Mouse (Mus musculus) embryonic stem cell, embryonic (primary cell): Measurements from ENCODE around the gene Rnf185.

ENCODE experiments used
- CTCF ChIA-PET, 4 experiments: fragments of 300-600 bp in 2 of 4; fragments of 350-600 bp in 2 of 4; sonication (Branson Sonifier 250); formaldehyde crosslinking; loops; one replicate each; lab custom pipeline; 2022; ENCODE audit warnings: inconsistent platforms in 2 of 4; lab: Charles Lee
- POLR2A ChIA-PET, 4 experiments: fragments of 300-600 bp in 2 of 4; fragments of 350-600 bp in 2 of 4; sonication (Branson Sonifier 250); formaldehyde crosslinking; loops; one replicate each; lab custom pipeline; 2022; ENCODE audit warnings: antibody characterized with exemption in 4 of 4, inconsistent platforms in 1 of 4; lab: Charles Lee

The Rnf185 gene

DNA sequence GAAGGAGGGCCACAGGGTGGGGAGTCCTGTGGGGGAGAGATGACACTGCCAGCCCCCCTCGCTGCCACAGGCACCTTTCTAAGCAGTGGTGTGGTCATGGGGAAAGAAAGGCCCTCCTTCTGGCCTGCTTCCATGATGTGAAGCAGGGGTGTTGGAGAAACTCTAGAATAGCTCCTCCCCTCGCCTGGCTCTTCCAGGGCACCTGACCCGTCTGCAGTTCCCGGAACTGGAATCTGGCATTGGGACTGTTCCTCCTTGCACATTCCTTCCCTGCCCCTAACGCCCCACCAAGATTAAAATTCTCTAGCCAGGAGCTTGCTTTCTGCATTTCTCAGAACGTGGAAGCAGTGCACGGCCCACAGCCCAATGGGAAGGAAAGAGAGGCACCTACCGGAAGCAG is 59.6 kb downstream of the Rnf185 start:
- ChIA-PET CTCF (interaction anchor here in 3 of 4 experiments (1.1 to 1.6 kb wide), 4 partner anchors 9 to 79 kb away, joined by 3 to 4 read pairs (median 3); no protein-coding TSS in a partner anchor), POLR2A (interaction anchor here (0.6 to 9.0 kb wide), 30 partner anchors 9 to 256 kb away, joined by 3 to 93 read pairs (median 6); partner anchors contain the start of genes Drg1 (in 1 of the 4), Limk2 (in 1 of the 4), Morc2a (in 1 of the 4) and Pik3ip1 (in 1 of the 4))

DNA sequence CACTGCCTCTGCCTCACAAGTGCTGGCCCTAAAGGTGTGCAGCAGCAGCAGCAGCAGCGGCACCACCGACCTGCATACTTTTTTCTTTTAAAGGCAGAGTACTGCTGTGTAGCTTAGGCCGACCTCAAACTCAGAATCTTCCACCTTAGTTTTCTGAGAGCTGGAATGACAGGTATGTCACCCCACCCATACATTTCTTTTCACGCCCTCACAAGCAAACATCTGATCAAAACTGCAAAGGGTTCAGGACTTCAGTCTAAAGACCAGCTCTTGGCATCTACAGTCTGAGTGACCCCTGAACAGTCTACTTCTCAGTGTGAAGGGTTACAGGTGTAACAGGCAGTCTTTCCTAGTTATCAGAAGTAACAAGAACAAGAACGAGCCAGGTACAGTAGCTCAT is 61.4 kb downstream of the Rnf185 start:
- ChIA-PET POLR2A (interaction anchor here (0.6 to 9.0 kb wide), 49 partner anchors 9 to 598 kb away, joined by 3 to 93 read pairs (median 5); partner anchors contain the start of genes Rnf185 (in 3 of the 4), Drg1 (in 1 of the 4), Limk2 (in 1 of the 4) and Morc2a (in 1 of the 4)), CTCF (interaction anchor here (0.5 to 1.9 kb wide), 12 partner anchors 9 to 880 kb away, joined by 3 to 6 read pairs (median 4); partner anchors contain the start of genes Limk2 (in 1 of the 4) and Selenom (in 1 of the 4))

DNA sequence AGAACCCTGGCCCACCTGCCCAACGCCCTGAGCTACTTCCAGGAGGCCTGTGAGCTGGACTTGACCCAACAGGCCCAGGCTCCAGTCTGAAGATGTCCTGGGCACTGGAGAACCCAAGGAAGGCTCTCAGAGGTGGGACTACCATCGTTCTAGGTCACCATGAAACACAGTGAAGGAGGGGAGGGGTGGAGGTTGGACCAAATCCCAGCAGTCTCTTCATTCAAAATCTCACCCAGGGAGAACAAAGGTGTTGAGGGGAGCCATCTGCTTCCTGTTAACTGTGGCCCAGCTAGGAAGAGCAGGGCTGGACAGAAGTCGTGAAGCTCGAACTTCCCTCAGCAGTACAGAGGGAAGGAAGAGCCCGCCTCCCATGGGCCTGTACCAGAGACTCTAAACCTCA is 62.2 kb downstream of the Rnf185 start:
- ChIA-PET CTCF (interaction anchor here in 2 of 4 experiments (1.0 to 1.9 kb wide), 8 partner anchors 8 to 125 kb away, joined by 3 to 6 read pairs (median 4); partner anchors contain the start of genes Limk2 (in 1 of the 2) and Selenom (in 1 of the 2)), POLR2A (interaction anchor here (0.8 to 9.0 kb wide), 33 partner anchors 8 to 130 kb away, joined by 3 to 93 read pairs (median 6); partner anchors contain the start of genes Rnf185 (in 3 of the 4), Drg1 (in 2 of the 4), Limk2 (in 1 of the 4) and Patz1 (in 1 of the 4))

- ChIA-PET CTCF (interaction anchor here (0.6 to 2.0 kb wide), 34 partner anchors 8 to 132 kb away, joined by 3 to 12 read pairs (median 4); partner anchors contain the start of genes Limk2 (in 1 of the 4), Patz1 (in 1 of the 4), Pik3ip1 (in 1 of the 4) and Selenom (in 1 of the 4)), POLR2A (interaction anchor here (0.5 to 9.0 kb wide), 30 partner anchors 8 to 146 kb away, joined by 3 to 93 read pairs (median 4); partner anchors contain the start of genes Drg1 (in 1 of the 4), Rnf185 (in 1 of the 4) and Selenom (in 1 of the 4))
These were observed 64.5 kb downstream of the Rnf185 start for GRCm38 (mm10) chr11:3387482-3388196.

- CTCF ChIA-PET = interaction anchor here (0.5 to 2.0 kb wide), 41 partner anchors 9 to 522 kb away, joined by 3 to 12 read pairs (median 4); partner anchors contain the start of genes Limk2 (in 1 of the 4), Patz1 (in 1 of the 4), Pik3ip1 (in 1 of the 4) and Selenom (in 1 of the 4)
These were observed 65.2 kb downstream of the Rnf185 start for GRCm38 (mm10) chr11:3386941-3387368.

GRCm38 (mm10) chr11:3382602-3383594 is 69.3 kb downstream of the Rnf185 start:
- ChIA-PET POLR2A (interaction anchor here (0.6 to 4.4 kb wide), 15 partner anchors 8 to 266 kb away, joined by 3 to 31 read pairs (median 3); partner anchors contain the start of gene Patz1 (in 1 of the 4)), CTCF (interaction anchor here in 3 of 4 experiments (0.5 to 2.2 kb wide), 10 partner anchors 9 to 1684 kb away, joined by 3 to 10 read pairs (median 3); no protein-coding TSS in a partner anchor)

More at GRCm38 (mm10) chr11:3386941-3387368, 65.2 kb downstream of the Rnf185 start:
- POLR2A ChIA-PET = interaction anchor here in 3 of 4 experiments (0.6 to 9.0 kb wide), 30 partner anchors 9 to 146 kb away, joined by 3 to 93 read pairs (median 4); partner anchors contain the start of genes Limk2 (in 1 of the 3), Rnf185 (in 1 of the 3) and Selenom (in 1 of the 3)

DNA sequence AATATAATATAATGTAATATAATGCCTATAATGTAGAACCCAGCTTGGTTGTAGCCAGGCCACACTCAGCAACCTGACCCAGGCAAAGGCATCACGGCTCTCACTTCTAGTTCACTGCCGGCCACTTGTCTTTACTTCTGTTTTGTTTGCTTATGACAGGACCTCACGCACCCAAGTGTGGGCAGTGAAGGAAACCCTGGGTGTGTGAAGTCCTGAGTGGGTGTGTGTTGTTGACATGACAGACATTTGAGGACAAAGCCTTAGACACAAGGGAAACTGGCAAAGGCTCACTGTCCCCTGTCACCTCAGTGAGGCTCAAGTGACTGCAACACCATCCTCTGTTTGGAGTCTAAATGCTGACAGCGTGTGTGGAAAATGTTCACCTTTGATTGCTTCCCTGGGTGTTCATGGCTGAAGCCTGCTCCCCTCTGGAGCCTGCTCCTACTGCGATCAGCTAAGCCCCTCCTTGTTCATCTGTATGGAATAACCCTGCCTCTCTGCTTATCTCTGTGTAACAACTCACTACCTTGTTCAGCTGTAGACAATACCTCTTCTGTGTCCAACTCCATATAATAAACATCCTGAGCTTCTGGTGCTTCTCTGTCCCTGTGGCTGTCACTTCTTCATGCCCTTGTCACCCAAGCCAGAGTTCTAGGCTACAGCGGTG is 70.9 kb downstream of the Rnf185 start:
- CTCF ChIA-PET = interaction anchor here in 2 of 4 experiments (0.8 to 2.2 kb wide), 5 partner anchors 9 to 34 kb away, joined by 3 to 7 read pairs (median 3); no protein-coding TSS in a partner anchor
- POLR2A ChIA-PET = interaction anchor here (0.6 to 4.4 kb wide), 12 partner anchors 9 to 268 kb away, joined by 3 to 31 read pairs (median 3); partner anchors contain the start of gene Morc2a (in 1 of the 4)

GRCm38 (mm10) chr11:3379427-3379826 is 72.7 kb downstream of the Rnf185 start:
- CTCF ChIA-PET = no interaction called here
- POLR2A ChIA-PET = interaction anchor here in 2 of 4 experiments (1.0 to 1.7 kb wide), 3 partner anchors 13 to 73 kb away, joined by 4 to 5 read pairs (median 4); partner anchors contain the start of gene Rnf185 (in 1 of the 2)

DNA sequence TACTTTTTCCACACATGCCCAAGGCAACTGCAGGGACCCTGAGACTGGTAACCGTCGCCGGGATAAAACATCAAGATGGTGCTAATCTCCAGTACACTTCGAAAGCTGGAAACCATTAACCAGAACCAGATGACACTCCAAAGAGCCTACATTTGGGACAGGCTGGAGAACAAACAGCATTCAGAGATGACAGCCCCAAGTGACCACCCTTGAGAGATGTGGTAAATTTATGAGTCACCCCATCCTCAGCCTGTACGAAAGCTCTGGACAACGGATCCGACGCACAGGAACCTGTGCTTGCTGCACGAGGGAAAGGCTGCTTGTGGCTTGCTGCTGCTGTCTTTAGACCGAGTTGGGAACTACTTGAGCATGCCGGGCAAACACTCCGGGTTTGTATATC is 77.4 kb downstream of the Rnf185 start:
- CTCF ChIA-PET = interaction anchor here in 3 of 4 experiments (0.5 to 2.2 kb wide), 10 partner anchors 7 to 1459 kb away, joined by 3 to 13 read pairs (median 3); no protein-coding TSS in a partner anchor
- POLR2A ChIA-PET = interaction anchor here (0.5 to 5.2 kb wide), 22 partner anchors 9 to 375 kb away, joined by 3 to 29 read pairs (median 5); partner anchors contain the start of gene Drg1 (in 1 of the 4)

DNA sequence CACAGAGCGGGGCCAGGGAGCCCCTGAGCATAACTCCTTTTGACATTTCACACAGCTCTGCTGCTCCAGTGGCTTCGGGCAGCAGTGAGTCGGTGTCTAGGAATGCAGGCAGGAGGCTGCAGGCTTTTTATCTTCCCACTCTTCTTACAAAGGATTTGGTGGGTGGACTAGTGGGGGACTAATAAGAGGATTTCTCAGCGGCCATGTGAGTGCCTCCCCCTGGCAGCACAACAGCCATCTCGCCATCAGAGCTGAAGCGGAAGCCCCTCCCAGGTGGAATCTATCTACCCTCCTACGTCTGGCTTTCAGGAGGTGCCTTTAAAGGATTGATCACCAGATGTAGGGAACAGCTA is 77.9 kb downstream of the Rnf185 start:
- POLR2A ChIA-PET = interaction anchor here in 3 of 4 experiments (0.5 to 5.2 kb wide), 26 partner anchors 8 to 376 kb away, joined by 3 to 29 read pairs (median 5); partner anchors contain the start of gene Drg1 (in 1 of the 3)
- CTCF ChIA-PET = interaction anchor here in 3 of 4 experiments (0.5 to 2.2 kb wide), 8 partner anchors 8 to 1459 kb away, joined by 3 to 13 read pairs (median 3); no protein-coding TSS in a partner anchor

DNA sequence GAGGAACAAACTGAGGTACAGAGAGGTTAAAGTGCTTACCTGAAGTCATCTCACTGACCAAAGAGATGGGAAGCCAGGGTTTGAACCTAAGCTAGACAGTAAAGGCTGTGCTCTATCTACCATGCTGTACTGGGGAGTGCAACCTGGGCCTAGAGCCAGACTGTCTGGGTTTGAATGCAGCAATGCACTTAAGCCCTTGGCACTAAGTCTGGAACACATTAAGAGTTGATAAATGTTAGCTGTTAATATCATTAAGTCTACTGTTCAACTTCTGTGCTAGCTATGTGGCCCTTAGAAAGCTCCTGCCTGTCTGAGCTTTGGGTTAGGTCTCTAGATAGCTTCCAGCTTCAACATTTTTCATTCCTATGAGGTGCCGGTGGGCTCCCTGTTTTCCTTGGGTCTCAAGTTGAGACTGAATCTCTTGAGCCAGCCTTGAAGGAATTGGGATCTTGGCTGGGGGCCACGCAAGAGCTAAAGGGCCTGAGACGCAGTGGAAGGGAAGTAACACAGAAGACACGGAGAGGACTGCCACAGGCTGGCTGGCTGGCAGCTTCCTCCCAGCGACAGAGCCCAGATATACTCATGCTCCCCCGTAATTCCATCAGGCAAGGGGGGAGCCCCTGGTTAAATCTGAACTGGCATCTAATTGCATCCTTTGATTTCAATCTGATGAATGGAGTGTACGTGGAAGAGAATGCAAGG is 78.4 kb downstream of the Rnf185 start:
- POLR2A ChIA-PET = interaction anchor here (0.7 to 5.2 kb wide), 24 partner anchors 8 to 139 kb away, joined by 3 to 29 read pairs (median 5); partner anchors contain the start of genes Drg1 (in 1 of the 4) and Limk2 (in 1 of the 4)

GRCm38 (mm10) chr11:3371599-3372295 is 80.4 kb downstream of the Rnf185 start:
- POLR2A ChIA-PET = interaction anchor here (0.6 to 15.7 kb wide), 57 partner anchors 9 to 524 kb away, joined by 3 to 216 read pairs (median 5); partner anchors contain the start of genes Drg1 (in 3 of the 4), Morc2a (in 2 of the 4), Pik3ip1 (in 2 of the 4) and Rnf185 (in 2 of the 4)
- CTCF ChIA-PET = interaction anchor here (0.6 to 1.9 kb wide), 27 partner anchors 10 to 463 kb away, joined by 3 to 10 read pairs (median 4); partner anchors contain the start of gene Pik3ip1 (in 1 of the 4)

More for the DNA sequence above, 78.4 kb downstream of the Rnf185 start:
- CTCF ChIA-PET = interaction anchor here (0.9 to 2.2 kb wide), 6 partner anchors 8 to 60 kb away, joined by 3 to 13 read pairs (median 3); no protein-coding TSS in a partner anchor

GRCm38 (mm10) chr11:3370928-3371598 is 81.1 kb downstream of the Rnf185 start:
- CTCF ChIA-PET = interaction anchor here (0.6 to 1.9 kb wide), 28 partner anchors 11 to 464 kb away, joined by 3 to 16 read pairs (median 4); partner anchors contain the start of gene Pik3ip1 (in 1 of the 4)

More at GRCm38 (mm10) chr11:3370928-3371598, 81.1 kb downstream of the Rnf185 start:
- POLR2A ChIA-PET = interaction anchor here (0.6 to 15.7 kb wide), 58 partner anchors 9 to 525 kb away, joined by 3 to 216 read pairs (median 5); partner anchors contain the start of genes Drg1 (in 3 of the 4), Morc2a (in 2 of the 4), Pik3ip1 (in 2 of the 4) and Rnf185 (in 2 of the 4)
